Mouse (Mus musculus) gastrocnemius, adult 8-10 months (tissue): ENCODE data around the gene Ppfibp2. TPM values are rescaled to one million over a fixed set of nuclear protein-coding genes. Genes with fewer than 3 reads are reported as not detected.

Source experiments
- DNase-seq, 2 experiments: peaks; one replicate each; pipeline ENCODE4 v3.0.0; 2022; ENCODE audit warnings: low spot score in 2 of 2
- total RNA-seq, 4 experiments: library from RNA; stranded (reverse); gene quantifications; 2 replicates each; pipeline ENCODE4 v1.2.4; 2022

Gene Ppfibp2
- total RNA-seq, result 10 to 100 TPM; 10.6 to 13.0 (median 12.0) TPM

GRCm38 (mm10) chr7:107594857-107595402, at the start of gene Ppfibp2:
Gene Ppfibp2, plus strand, starts transcription at chr7:107595207.
- peak; percentile 91 to 93 for DNase-seq

GRCm38 (mm10) chr7:107547872-107548271, 47.1 kb upstream of the Ppfibp2 start:
- no peak for DNase-seq

GRCm38 (mm10) chr7:107553461-107553860, 41.5 kb upstream of the Ppfibp2 start:
- no peak for DNase-seq

- no peak for DNase-seq
These were observed 39.1 kb upstream of the Ppfibp2 start for GRCm38 (mm10) chr7:107555906-107556305.

- no peak for DNase-seq
These were observed 34.3 kb upstream of the Ppfibp2 start for GRCm38 (mm10) chr7:107560675-107561074.

GRCm38 (mm10) chr7:107561584-107561983, 33.4 kb upstream of the Ppfibp2 start:
- no peak for DNase-seq

GRCm38 (mm10) chr7:107563727-107564126, 31.3 kb upstream of the Ppfibp2 start:
- no peak for DNase-seq

- DNase-seq, result peak; percentile 6 to 30
These were observed 27.7 kb upstream of the Ppfibp2 start, which contains the start of gene Olfml1 for GRCm38 (mm10) chr7:107567261-107567671. Gene Olfml1, plus strand, starts transcription at chr7:107567446.

GRCm38 (mm10) chr7:107567674-107568073, 27.3 kb upstream of the Ppfibp2 start:
- DNase-seq, result no peak

- no peak for DNase-seq
These were observed 26.0 kb upstream of the Ppfibp2 start for GRCm38 (mm10) chr7:107568971-107569370.

GRCm38 (mm10) chr7:107573856-107574255, 21.2 kb upstream of the Ppfibp2 start:
- no peak for DNase-seq

GRCm38 (mm10) chr7:107574276-107574675, 20.7 kb upstream of the Ppfibp2 start:
- no peak for DNase-seq

GRCm38 (mm10) chr7:107592641-107593040, 2.4 kb upstream of the Ppfibp2 start:
- peak; percentile 35 to 64 for DNase-seq

- DNase-seq, result peak in 1 of 2 experiments; percentile 25
These were observed 1.1 kb upstream of the Ppfibp2 start for GRCm38 (mm10) chr7:107593904-107594303.

GRCm38 (mm10) chr7:107594325-107594856, 616 bp upstream of the Ppfibp2 start:
- peak; percentile 26 to 45 for DNase-seq

- DNase-seq, result no peak
These were observed 419 bp downstream of the Ppfibp2 start for GRCm38 (mm10) chr7:107595426-107595825.

- DNase-seq, result no peak
These were observed 1.7 kb downstream of the Ppfibp2 start for GRCm38 (mm10) chr7:107596753-107597152.

- no peak for DNase-seq
These were observed 2.9 kb downstream of the Ppfibp2 start for GRCm38 (mm10) chr7:107597956-107598355.

- DNase-seq, result no peak
These were observed 5.6 kb downstream of the Ppfibp2 start for GRCm38 (mm10) chr7:107600651-107601050.

- no peak for DNase-seq
These were observed 7.5 kb downstream of the Ppfibp2 start for GRCm38 (mm10) chr7:107602505-107602904.

- DNase-seq, result no peak
These were observed 7.9 kb downstream of the Ppfibp2 start for GRCm38 (mm10) chr7:107602913-107603312.

- DNase-seq, result no peak
These were observed 12.8 kb downstream of the Ppfibp2 start for GRCm38 (mm10) chr7:107607766-107608165.

GRCm38 (mm10) chr7:107609622-107610255, 14.7 kb downstream of the Ppfibp2 start:
- no peak for DNase-seq
